Mouse (Mus musculus): Measurements from ENCODE around the gene Gm5741. TPM values are rescaled to one million over a fixed set of nuclear protein-coding genes. Genes with fewer than 3 reads are reported as not detected.
A peak's percentile ranks its signal among the peaks of the same experiment; 100 is the strongest.

Gm5741 gene
- polyA plus RNA-seq, 1 experiment from 2014 or later: not detected

DNA sequence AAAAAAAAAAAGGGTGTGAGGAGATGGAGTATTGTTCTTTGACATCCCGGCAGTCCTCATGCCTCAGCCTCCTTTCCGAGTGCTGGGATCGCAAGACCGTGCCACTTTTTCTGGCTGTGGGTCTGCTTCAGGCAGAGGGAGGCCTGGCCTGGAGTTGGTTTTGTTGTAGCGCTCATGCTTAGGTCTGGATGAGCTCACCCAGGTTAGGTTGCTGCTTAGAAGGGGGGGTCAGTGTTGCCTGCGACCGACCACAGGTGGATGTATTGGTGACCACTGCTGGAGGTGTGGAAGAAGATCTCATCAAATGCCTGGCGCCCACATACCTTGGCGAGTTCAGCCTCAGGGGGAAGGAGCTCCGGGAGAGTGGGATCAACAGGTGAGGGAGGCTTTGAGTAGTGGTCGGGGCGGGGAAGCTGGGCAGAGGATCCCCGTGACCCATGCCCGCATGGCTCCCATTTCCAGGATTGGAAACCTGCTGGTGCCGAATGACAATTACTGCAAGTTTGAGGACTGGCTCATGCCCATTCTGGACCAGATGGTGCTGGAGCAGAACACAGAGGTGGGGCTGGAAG lies 5.3 kb upstream of the Gm5741 start:
- Histone ChIP-seq H3K27me3 (no peaks in the 10 kb centered on the region), H3K4me1 (no peaks in the 10 kb centered on the region), H3K9me3 (no peaks in the 10 kb centered on the region), H3K4me2 (replicated peaks) (peak overlapping the region; percentile 68; the same call in 1 of the 2 replicates), H3K36me3 (peaks cover 35% of the 10 kb centered on the region), H3K27ac (no peak overlapping the region), H3K9ac (no peak overlapping the region), H3K4me3 (no peak overlapping the region)
- no peak for ATAC-seq (ENCODE audit: insufficient number of reproducible peaks, insufficient read depth, low FRiP score, low TSS enrichment)
- WGBS: 94% methylated on average over 15 of the region's 15 CpGs

- Histone ChIP-seq H3K9ac (peak overlapping the region; percentile 83), H3K9me3 (no peaks in the 10 kb centered on the region), H3K4me1 (no peaks in the 10 kb centered on the region), H3K27ac (peak overlapping the region; percentile 96), H3K4me3 (peak overlapping the region; percentile 91), H3K27me3 (no peaks in the 10 kb centered on the region), H3K36me3 (peaks cover 35% of the 10 kb centered on the region), H3K4me2 (replicated peaks) (peak overlapping the region; percentile 68)
- 44% methylated on average over 9 of the region's 9 CpGs for WGBS
- no peak; the same call in 1 of the 2 replicates for ATAC-seq (ENCODE audit: insufficient number of reproducible peaks, insufficient read depth, low FRiP score, low TSS enrichment)
Measured at GRCm38 (mm10) chr8:85072364-85072929, 4.7 kb upstream of the Gm5741 start.

DNA sequence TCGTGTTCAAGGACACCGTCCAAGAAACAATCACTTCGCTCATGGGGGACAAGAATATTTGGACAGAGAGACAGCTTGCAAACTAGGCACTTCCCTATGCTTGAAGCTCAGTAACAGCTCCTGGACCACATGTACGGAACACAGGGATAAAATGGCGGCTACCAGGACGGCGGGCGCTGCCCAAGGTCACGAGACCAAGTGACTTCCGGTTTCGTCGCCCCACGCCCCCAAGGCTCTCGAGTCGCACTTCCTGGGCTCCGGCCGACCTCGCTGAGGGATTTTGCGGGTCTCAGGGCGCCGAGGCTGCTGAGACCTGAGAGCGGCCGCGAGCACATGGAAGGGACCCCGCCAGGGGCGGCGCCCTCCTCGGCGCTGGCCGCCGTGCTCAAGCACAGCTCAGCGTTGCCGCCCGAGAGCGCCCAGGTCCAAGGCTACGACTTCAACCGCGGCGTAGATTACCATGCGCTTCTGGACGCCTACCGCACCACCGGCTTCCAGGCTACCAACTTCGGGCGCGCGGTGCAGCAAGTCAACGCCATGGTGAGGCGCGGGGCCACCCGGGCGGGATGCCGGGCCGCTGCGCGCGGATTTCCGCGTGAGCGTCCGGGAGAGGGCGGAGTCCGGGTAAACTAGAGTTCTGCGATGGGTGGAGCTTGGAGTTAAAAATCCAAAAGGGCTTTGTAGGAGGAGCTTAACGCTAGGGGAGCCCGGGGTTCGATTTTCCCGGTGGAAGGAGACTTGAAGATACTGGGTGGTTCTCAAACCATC lies 3.9 kb upstream of the Gm5741 start, which contains the start of gene Dhps:
Dhps (plus strand) TSS at position 244 of the 768 bp plus-strand sequence.
- peak within 1 kb of the TSS; percentile 91 for H3K4me3 ChIP-seq
- H3K4me2 ChIP-seq (replicated peaks): peak within 1 kb of the TSS; percentile 68
- peak; percentile 80 for ATAC-seq (ENCODE audit: insufficient number of reproducible peaks, insufficient read depth, low FRiP score, low TSS enrichment)
- H3K27ac ChIP-seq: peak within 1 kb of the TSS; percentile 96
- under 1% methylated on average over 68 of the region's 68 CpGs for WGBS
- peak within 1 kb of the TSS; percentile 83 for H3K9ac ChIP-seq
- no peaks in the 10 kb centered on the region for H3K9me3 ChIP-seq
- H3K4me1 ChIP-seq: no peaks in the 10 kb centered on the region
- peaks cover 39% of the 10 kb centered on the region for H3K36me3 ChIP-seq
- H3K27me3 ChIP-seq: no peaks in the 10 kb centered on the region

- H3K36me3 ChIP-seq: peaks cover 39% of the 10 kb centered on the region
- peak overlapping the region; percentile 96; the same call in 1 of the 2 replicates for H3K27ac ChIP-seq
- no peaks in the 10 kb centered on the region for H3K27me3 ChIP-seq
- peak overlapping the region; percentile 68 for H3K4me2 ChIP-seq (replicated peaks)
- no peak overlapping the region; the same call in 1 of the 2 replicates for H3K9ac ChIP-seq
- WGBS: 81% methylated on average over 5 of the region's 5 CpGs
- H3K4me3 ChIP-seq: peak overlapping the region; percentile 91
- no peak for ATAC-seq (ENCODE audit: insufficient number of reproducible peaks, insufficient read depth, low FRiP score, low TSS enrichment)
- H3K4me1 ChIP-seq: no peaks in the 10 kb centered on the region
- no peaks in the 10 kb centered on the region for H3K9me3 ChIP-seq
Measured at GRCm38 (mm10) chr8:85071041-85071440, 3.3 kb upstream of the Gm5741 start.

- Histone ChIP-seq H3K36me3 (peaks cover 32% of the 10 kb centered on the region), H3K27ac (no peak overlapping the region), H3K4me3 (no peak overlapping the region), H3K27me3 (no peaks in the 10 kb centered on the region), H3K9ac (no peak overlapping the region), H3K4me1 (no peaks in the 10 kb centered on the region), H3K9me3 (no peaks in the 10 kb centered on the region), H3K4me2 (replicated peaks) (no peak overlapping the region)
- 96% methylated on average over 2 of the region's 2 CpGs for WGBS
- no peak for ATAC-seq (ENCODE audit: insufficient number of reproducible peaks, insufficient read depth, low FRiP score, low TSS enrichment)
Measured at GRCm38 (mm10) chr8:85067155-85067554, 627 bp downstream of the Gm5741 start.

DNA sequence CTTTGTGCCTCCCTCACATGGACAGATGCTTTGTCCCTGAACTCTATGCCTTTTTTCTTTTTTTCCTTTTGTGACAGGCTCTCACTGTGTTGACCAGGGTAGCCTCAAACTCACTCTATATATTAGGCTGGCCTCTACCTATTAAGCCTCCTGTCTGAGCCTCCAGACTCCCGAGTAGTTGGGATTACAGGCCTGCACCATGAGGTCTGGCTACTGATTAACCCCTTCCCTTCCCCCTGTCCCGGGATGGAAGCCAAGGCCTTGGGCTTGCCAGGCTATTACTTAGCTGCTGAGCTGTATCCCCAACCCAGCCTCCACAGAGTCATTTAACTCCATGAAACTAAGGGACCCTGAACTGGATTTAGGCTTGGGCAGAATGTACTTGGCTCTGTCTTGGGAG lies 2.6 kb downstream of the Gm5741 start:
- 34% methylated on average over 2 of the region's 2 CpGs for WGBS
- H3K9ac ChIP-seq: no peak overlapping the region
- no peaks in the 10 kb centered on the region for H3K27me3 ChIP-seq
- H3K4me1 ChIP-seq: peaks cover 18% of the 10 kb centered on the region
- no peak for ATAC-seq (ENCODE audit: insufficient number of reproducible peaks, insufficient read depth, low FRiP score, low TSS enrichment)
- H3K36me3 ChIP-seq: peaks cover 32% of the 10 kb centered on the region
- no peaks in the 10 kb centered on the region for H3K9me3 ChIP-seq
- H3K4me3 ChIP-seq: no peak overlapping the region
- H3K4me2 ChIP-seq (replicated peaks): no peak overlapping the region
- H3K27ac ChIP-seq: no peak overlapping the region

- Histone ChIP-seq H3K27me3 (no peaks in the 10 kb centered on the region), H3K4me2 (replicated peaks) (no peak overlapping the region), H3K27ac (no peak overlapping the region), H3K4me3 (no peak overlapping the region), H3K36me3 (peaks cover 28% of the 10 kb centered on the region; the same call in 1 of the 2 replicates), H3K9me3 (no peaks in the 10 kb centered on the region), H3K4me1 (peaks cover 18% of the 10 kb centered on the region), H3K9ac (no peak overlapping the region)
- no peak for ATAC-seq (ENCODE audit: insufficient number of reproducible peaks, insufficient read depth, low FRiP score, low TSS enrichment)
- WGBS: 94% methylated on average over 4 of the region's 4 CpGs
Measured at GRCm38 (mm10) chr8:85062603-85063002, 5.2 kb downstream of the Gm5741 start.

DNA sequence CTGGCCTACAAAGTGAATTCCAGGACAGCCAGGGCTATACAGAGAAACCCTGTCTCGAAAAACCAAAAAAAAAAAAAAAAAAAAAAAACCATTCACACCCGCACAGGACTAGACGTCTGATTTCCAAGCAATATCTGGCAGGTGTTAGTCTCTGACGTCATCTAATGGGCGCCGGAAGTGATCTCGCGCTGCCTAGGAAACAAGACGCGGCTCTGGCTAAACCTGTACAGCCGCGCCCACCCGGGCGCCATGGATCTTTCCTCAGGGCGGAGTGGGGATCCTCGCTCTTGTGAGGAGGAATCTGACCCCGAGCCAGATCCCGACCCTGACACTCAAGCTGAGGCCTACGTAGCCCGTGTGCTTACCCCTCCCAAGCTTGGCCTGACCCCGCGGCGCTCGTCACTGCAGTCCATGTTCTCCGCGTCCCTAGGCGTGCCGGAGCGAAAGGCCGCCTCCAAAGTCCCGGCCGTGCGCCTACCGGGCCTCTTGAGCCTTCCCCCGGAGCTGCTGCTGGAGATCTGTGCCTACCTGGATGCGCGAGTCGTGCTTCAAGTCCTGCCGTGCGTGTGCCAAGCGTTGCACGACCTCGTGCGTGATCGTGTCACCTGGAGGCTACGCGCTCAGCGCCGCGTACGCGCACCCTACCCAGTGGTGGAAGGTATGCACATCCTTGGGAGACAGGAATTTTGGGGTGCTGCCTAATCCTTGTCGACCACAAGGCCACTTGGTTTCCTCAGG lies 7.7 kb downstream of the Gm5741 start, which contains the start of gene Fbxw9:
Fbxw9 (plus strand) TSS at position 177 of the 738 bp plus-strand sequence.
- peak; percentile 80 for ATAC-seq (ENCODE audit: insufficient number of reproducible peaks, insufficient read depth, low FRiP score, low TSS enrichment)
- Histone ChIP-seq H3K27me3 (no peaks in the 10 kb centered on the region), H3K4me2 (replicated peaks) (peak within 1 kb of the TSS; percentile 96), H3K4me3 (peak within 1 kb of the TSS; percentile 84), H3K9me3 (no peaks in the 10 kb centered on the region), H3K4me1 (peaks cover 18% of the 10 kb centered on the region), H3K27ac (0 out of 2 replicates have a peak within 1 kb of the TSS, but pooled peaks have one; percentile 9), H3K36me3 (peaks cover 32% of the 10 kb centered on the region), H3K9ac (peak within 1 kb of the TSS; percentile 66)
- whole genome bisulfite sequencing: under 1% methylated on average over 52 of the region's 53 CpGs

DNA sequence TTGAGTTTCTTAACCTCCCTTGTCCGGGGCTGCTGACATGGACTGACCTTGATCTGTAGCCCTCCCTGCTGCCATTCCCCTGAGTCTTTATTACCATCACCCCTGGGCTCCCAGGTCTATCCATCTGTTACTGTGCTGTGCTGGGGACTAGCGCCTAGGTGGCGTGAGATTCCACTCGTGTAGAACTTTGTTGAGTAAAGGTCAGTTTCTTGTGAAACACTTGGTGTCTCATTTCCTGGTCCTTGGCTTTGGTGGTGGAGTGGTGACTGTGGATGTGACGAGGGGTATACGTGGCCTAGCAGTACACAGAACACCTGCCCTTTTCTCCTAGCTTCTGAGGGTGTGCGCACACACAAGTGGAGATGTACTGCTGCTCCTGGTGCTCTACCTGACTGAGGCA lies 10.4 kb downstream of the Gm5741 start:
- no peaks in the 10 kb centered on the region for H3K9me3 ChIP-seq
- 85% methylated on average over 7 of the region's 7 CpGs for WGBS
- H3K27me3 ChIP-seq: no peaks in the 10 kb centered on the region
- H3K9ac ChIP-seq: no peak overlapping the region
- H3K4me1 ChIP-seq: peaks cover 18% of the 10 kb centered on the region
- ATAC-seq (ENCODE audit: insufficient number of reproducible peaks, insufficient read depth, low FRiP score, low TSS enrichment): no peak
- H3K4me3 ChIP-seq: no peak overlapping the region
- H3K4me2 ChIP-seq (replicated peaks): no peak overlapping the region
- H3K36me3 ChIP-seq: peaks cover 48% of the 10 kb centered on the region
- H3K27ac ChIP-seq: no peak overlapping the region

DNA sequence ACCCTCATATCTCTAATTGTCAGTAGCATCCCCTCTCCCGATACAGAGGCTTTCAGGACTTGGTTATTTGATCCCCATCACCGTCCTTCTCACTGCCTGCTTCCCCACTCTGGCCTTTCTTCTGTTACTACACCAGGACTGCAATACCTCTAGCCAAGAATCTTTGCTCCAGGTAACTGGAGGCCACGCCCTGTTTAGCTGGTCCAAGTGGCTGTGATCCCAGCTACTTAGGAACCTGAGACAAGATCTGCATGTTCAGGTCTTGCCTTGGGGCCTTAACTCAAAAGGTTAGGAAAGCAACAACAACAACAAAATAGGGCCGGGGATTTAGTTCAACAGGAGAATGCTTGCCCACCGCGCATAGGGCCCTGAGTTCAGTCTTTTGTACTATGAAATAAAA lies 24.2 kb downstream of the Gm5741 start:
- H3K4me3 ChIP-seq: no peak overlapping the region
- H3K4me1 ChIP-seq: peaks cover 6% of the 10 kb centered on the region
- peaks cover 86% of the 10 kb centered on the region for H3K36me3 ChIP-seq
- ATAC-seq (ENCODE audit: insufficient number of reproducible peaks, insufficient read depth, low FRiP score, low TSS enrichment): no peak
- H3K27ac ChIP-seq: no peak overlapping the region
- 85% methylated on average over 6 of the region's 6 CpGs for WGBS
- no peaks in the 10 kb centered on the region for H3K27me3 ChIP-seq
- no peaks in the 10 kb centered on the region for H3K9me3 ChIP-seq
- no peak overlapping the region for H3K9ac ChIP-seq
- no peak overlapping the region for H3K4me2 ChIP-seq (replicated peaks)

Data from embryonic facial prominence, embryonic 12.5 days (tissue).